Mouse (Mus musculus) kidney, adult 2 months (tissue): ENCODE measurements at regions not wholly inside any gene's neighbourhood (a gene's known extent, or its start where the extent isn't known, plus 50 kb on each side); places are given as distances from the start of the nearest gene placed in this dataset.

Source experiments
- CTCF ChIP-seq: fragments of 200-500 bp; conservative IDR thresholded peaks from 2 replicates; pipeline ENCODE4 v1.5.1; 2011; ENCODE audit warnings: low read depth, mild to moderate bottlenecking, control low read depth, low read length, moderate library complexity, mixed read lengths; ENCODE audit not compliant: insufficient read depth, insufficient read length
- POLR2A ChIP-seq: fragments of 200-500 bp; IDR thresholded peaks from one replicate; pipeline ENCODE4 v1.6.1; 2011; ENCODE audit warnings: low read depth, low read length, control low read depth

DNA sequence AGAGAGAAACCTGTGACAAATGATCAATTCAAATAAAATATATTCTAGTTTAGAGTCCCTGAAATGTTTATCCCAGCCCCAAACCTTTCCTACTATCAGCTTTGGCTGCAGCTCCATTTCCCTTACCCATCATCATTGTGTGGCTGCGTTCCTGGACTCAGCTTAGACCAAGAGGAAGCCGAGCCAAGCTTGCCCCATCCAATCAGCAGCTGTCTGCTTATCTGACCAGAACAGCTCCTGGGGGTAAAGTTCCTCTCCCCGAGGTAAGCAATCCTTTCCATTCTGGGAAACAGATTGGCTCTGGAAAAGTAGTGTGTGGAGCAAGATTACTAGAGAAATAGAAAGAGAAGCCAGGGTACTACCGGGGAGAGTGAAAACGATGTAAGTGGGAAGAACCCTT lies 228.2 kb downstream of the Slc16a7 start:
- TF ChIP-seq POLR2A (no peak), CTCF (no peak)
